Mouse (Mus musculus) liver, embryonic 14.5 days (tissue): Measurements from ENCODE around the gene Erbb4. TPM values are rescaled to one million over a fixed set of nuclear protein-coding genes. Genes with fewer than 3 reads are reported as not detected.

Source experiments
- ATAC-seq: fragments of 200-750 bp; cut with Nextera tagmentation; 2 replicates; pipeline ENCODE4 v1.8.0; 2017; ENCODE audit warnings: moderate number of reproducible peaks, mild to moderate bottlenecking, moderate library complexity; ENCODE audit not compliant: insufficient read depth
- DNase-seq, 3 experiments: peaks; one replicate each; pipeline ENCODE4 v3.0.0-alpha.2; 2012 to 2013; ENCODE audit warnings: low read depth in 3 of 3, low spot score in 3 of 3
- H3K27ac ChIP-seq: fragments of 300-500 bp; sonication (generic); 2 replicates; pipeline ENCODE4 v1.5.1; 2014; ENCODE audit warnings: moderate library complexity, mild to moderate bottlenecking, control low read depth, inconsistent platforms
- H3K27me3 ChIP-seq: fragments of 300-500 bp; sonication (generic); 2 replicates; pipeline ENCODE4 v1.6.1; 2014; ENCODE audit warnings: mild to moderate bottlenecking, low read length, moderate library complexity; ENCODE audit not compliant: control insufficient read depth, insufficient read depth
- H3K36me3 ChIP-seq: fragments of 300-500 bp; sonication (generic); replicated peaks from 2 replicates; pipeline ENCODE4 v1.6.1; 2014; ENCODE audit warnings: low read depth; ENCODE audit not compliant: control insufficient read depth, insufficient read depth
- H3K4me1 ChIP-seq, 2 experiments: fragments of 200-500 bp in 1 of 2; fragments of 300-500 bp in 1 of 2; sonication (generic) in 1 of 2; replicated peaks; 2 replicates each; pipeline ENCODE4 v1.6.1; 2012 to 2014; ENCODE audit warnings: antibody characterized with exemption in 1 of 2, inconsistent platforms in 1 of 2, low read length in 1 of 2; ENCODE audit not compliant: control insufficient read depth in 2 of 2, insufficient read depth in 2 of 2
- H3K4me2 ChIP-seq: fragments of 300-500 bp; sonication (generic); 2 replicates; pipeline ENCODE4 v1.6.1; 2014; ENCODE audit warnings: low read depth, mild to moderate bottlenecking, control low read depth, moderate library complexity
- H3K4me3 ChIP-seq, 2 experiments: fragments of 200-500 bp in 1 of 2; fragments of 300-500 bp in 1 of 2; sonication (generic) in 1 of 2; 2 replicates each; pipeline ENCODE4 v1.5.1; 2012 to 2014; ENCODE audit warnings: low read depth in 2 of 2, low read length in 2 of 2, mild to moderate bottlenecking in 2 of 2, control low read depth in 1 of 2, inconsistent platforms in 1 of 2, moderate library complexity in 1 of 2; ENCODE audit not compliant: insufficient read depth in 1 of 2
- H3K9ac ChIP-seq: fragments of 300-500 bp; sonication (generic); replicated peaks from 2 replicates; pipeline ENCODE4 v1.6.1; 2014; ENCODE audit warnings: mild to moderate bottlenecking, control low read depth, moderate library complexity
- H3K9me3 ChIP-seq: fragments of 300-500 bp; sonication (generic); 2 replicates; pipeline ENCODE4 v1.6.1; 2016; ENCODE audit warnings: low read length, mixed read lengths; ENCODE audit not compliant: control insufficient read depth
- CTCF ChIP-seq: IDR thresholded peaks from 2 replicates; pipeline ENCODE4 v1.5.1; 2016; ENCODE audit warnings: antibody characterized with exemption, low read depth, control low read depth
- EP300 ChIP-seq: IDR thresholded peaks from 2 replicates; pipeline ENCODE4 v1.6.1; 2016; ENCODE audit warnings: antibody characterized with exemption, low read depth
- WGBS: fragments of 180-500 bp; shearing (Covaris S2); extraction: QIAGEN DNeasy Blood & Tissue Kit; methylation state at CpG from one replicate; pipeline ENCODE4 v1.1.7; 2014; ENCODE audit not compliant: insufficient replicate concordance; 5-methylcytosine and 5-hydroxymethylcytosine counted together
- polyA plus RNA-seq, 2 experiments: library from polyadenylated mRNA; depleted of rRNA in 1 of 2; stranded (reverse) in 1 of 2; unstranded in 1 of 2; fragments of >200 nt; fragmentation: Nextera tagmentation in 1 of 2; extraction: Ambion mirVana in 1 of 2; gene quantifications; 2 replicates each; pipeline versions ENCODE4 v1.2.1 to v1.2.3; 2012 to 2014

Erbb4 gene
- polyA plus RNA-seq, 2 experiments, result under 0.01 TPM; not detected in 1

DNA sequence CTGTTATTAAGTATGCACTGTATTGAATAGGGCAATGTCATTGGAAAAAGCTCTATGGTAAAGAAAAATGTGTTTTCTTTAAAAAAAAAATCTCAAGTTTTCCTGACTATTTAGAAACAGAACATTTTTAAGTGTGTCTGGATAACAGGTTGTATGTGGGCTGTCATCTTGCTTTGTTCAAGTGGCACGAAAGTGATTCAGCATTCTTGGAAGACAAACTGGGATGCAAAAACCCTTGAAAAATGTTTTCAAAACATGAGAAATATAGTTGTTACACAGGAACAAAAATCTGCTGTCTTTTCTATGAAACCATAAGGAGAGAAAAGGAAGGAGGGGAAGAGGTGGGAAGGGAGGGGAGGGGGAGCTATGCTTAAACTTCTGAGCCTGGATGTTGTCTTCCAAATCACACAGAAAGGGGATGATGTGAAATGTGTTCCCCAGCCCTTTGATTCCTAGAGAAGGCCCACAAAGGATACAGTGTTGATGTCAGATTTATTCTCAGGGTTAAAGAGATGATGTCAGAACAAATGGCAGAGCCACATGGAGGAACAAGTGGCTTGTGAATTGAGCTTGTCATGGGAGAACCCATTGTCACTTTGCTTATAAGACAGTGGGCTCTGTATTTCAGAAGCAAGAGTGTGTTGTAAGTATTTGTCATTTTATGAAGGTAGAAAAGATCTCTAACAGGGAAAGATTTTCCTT, 16.4 kb upstream of the Erbb4 start:
- Histone ChIP-seq H3K9me3 (no peaks in the 10 kb centered on the region), H3K27ac (no peak overlapping the region), H3K4me3 (no peak overlapping the region), H3K36me3 (no peaks in the 10 kb centered on the region), H3K4me2 (no peak overlapping the region), H3K27me3 (no peaks in the 10 kb centered on the region), H3K4me1 (no peaks in the 10 kb centered on the region), H3K9ac (no peak overlapping the region)
- ATAC-seq, result no peak
- TF ChIP-seq CTCF, result no peak
- TF ChIP-seq EP300, result no peak
- no peak for DNase-seq
- 53% methylated on average over 1 of the region's 1 CpGs for WGBS

DNA sequence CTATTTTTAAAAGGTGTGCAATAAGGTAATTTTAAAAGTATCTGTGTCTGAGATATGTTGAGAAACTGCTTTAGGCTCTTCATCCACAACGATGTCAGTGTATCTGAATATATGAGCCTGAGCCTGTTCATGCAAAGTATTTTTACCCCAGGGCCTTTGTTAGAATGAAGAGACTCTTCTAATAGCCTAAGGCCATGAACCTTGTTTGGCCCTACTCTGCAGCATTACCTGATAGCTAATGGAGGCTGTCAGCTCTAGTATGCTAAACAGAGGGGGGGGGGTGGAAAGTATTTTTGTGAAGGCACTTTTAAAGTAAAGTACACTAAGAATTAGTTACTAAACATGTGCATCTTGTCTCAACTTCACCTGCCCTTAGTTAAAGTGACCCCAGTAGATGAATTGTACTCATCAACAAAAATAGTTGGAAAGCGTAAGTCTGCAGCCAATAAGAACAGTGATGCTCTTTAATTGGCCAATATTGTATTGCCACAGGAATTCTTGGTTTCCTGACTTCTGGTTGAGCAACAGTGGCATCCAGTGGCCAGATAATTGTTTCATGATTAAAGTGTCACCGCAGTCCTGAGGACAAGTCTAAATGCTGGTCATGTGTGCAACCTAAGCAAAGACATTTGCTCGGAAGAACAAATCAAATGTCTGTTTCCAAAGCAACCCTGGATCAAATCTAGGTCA, 10.5 kb upstream of the Erbb4 start:
- ATAC-seq (no peak), DNase-seq (no peak)
- no peaks in the 10 kb centered on the region for H3K9me3 ChIP-seq
- H3K27me3 ChIP-seq, result no peaks in the 10 kb centered on the region
- H3K27ac ChIP-seq, result no peak overlapping the region
- no peak overlapping the region for H3K4me3 ChIP-seq
- no peak overlapping the region for H3K4me2 ChIP-seq
- no peaks in the 10 kb centered on the region for H3K4me1 ChIP-seq
- TF ChIP-seq EP300 (no peak), CTCF (no peak)
- no peak overlapping the region for H3K9ac ChIP-seq
- whole genome bisulfite sequencing, result 62% methylated on average over 4 of the region's 4 CpGs
- H3K36me3 ChIP-seq, result no peaks in the 10 kb centered on the region

GRCm38 (mm10) chr1:69108159-69108925, 483 bp upstream of the Erbb4 start:
- peak overlapping the region; percentile 64 for H3K4me2 ChIP-seq
- peak; percentile 35; the same call in 1 of the 2 replicates for ATAC-seq
- TF ChIP-seq EP300 (no peak), CTCF (no peak)
- H3K4me1 ChIP-seq, result no peaks in the 10 kb centered on the region; a peak in 1 of 4 replicates
- H3K36me3 ChIP-seq, result no peaks in the 10 kb centered on the region
- WGBS, result 4% methylated on average over 20 of the region's 20 CpGs
- no peaks in the 10 kb centered on the region for H3K9me3 ChIP-seq
- H3K9ac ChIP-seq, result no peak overlapping the region
- H3K27ac ChIP-seq, result no peak overlapping the region
- H3K27me3 ChIP-seq, result peaks cover 41% of the 10 kb centered on the region
- no peak for DNase-seq
- H3K4me3 ChIP-seq, result peak overlapping the region; percentile 40 to 43

DNA sequence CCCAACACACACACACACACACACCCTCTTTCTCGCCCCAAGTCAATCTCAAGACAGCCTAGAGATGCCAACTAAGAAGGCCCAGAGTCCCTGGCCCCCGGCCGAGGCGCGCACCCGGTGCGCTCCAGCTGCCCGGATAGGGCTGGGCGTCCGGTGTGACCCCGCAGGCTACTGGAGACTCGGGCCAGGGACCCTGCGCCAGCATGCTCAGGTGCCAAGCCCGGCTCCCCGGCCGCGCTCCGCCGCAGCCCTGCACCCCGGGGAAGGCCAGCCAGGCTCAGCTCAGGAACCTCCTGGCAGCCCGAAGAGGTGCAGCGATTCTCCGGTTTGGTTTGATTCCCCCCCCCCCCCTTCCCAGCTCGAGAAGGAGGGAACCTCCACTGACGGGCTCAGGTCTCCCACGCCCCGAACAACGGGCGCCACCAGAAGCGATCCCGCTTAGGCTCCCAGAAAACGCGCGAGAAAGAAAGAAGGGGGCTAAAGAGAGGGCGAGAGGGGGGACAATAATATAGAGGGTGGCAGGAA, 860 bp downstream of the Erbb4 start:
- TF ChIP-seq CTCF, result no peak
- no peak for TF ChIP-seq EP300
- Histone ChIP-seq H3K36me3 (no peaks in the 10 kb centered on the region), H3K9ac (no peak overlapping the region), H3K4me1 (no peaks in the 10 kb centered on the region; a peak in 1 of 4 replicates), H3K4me2 (peak overlapping the region; percentile 64), H3K27me3 (peaks cover 41% of the 10 kb centered on the region), H3K4me3 (peak overlapping the region; percentile 12 to 20; a peak in 3 of 4 replicates), H3K27ac (no peak overlapping the region), H3K9me3 (no peaks in the 10 kb centered on the region)
- ATAC-seq, result no peak
- WGBS, result under 1% methylated on average over 35 of the region's 35 CpGs
- DNase-seq, result no peak
